Mouse (Mus musculus) left cerebral cortex, adult 8-10 months (tissue): Measurements from ENCODE around the gene Slc34a2. TPM values are rescaled to one million over a fixed set of nuclear protein-coding genes. Genes with fewer than 3 reads are reported as not detected.

ENCODE experiments used
- DNase-seq, 2 experiments: peaks; one replicate each; pipeline ENCODE4 v3.0.0; 2022; ENCODE audit warnings: low spot score in 2 of 2
- total RNA-seq, 4 experiments: library from RNA; stranded (reverse); gene quantifications; 2 replicates each; pipeline ENCODE4 v1.2.4; 2022

The Slc34a2 gene
- total RNA-seq, 4 experiments from 2014 or later = 0.11 TPM; not detected in 3

DNA sequence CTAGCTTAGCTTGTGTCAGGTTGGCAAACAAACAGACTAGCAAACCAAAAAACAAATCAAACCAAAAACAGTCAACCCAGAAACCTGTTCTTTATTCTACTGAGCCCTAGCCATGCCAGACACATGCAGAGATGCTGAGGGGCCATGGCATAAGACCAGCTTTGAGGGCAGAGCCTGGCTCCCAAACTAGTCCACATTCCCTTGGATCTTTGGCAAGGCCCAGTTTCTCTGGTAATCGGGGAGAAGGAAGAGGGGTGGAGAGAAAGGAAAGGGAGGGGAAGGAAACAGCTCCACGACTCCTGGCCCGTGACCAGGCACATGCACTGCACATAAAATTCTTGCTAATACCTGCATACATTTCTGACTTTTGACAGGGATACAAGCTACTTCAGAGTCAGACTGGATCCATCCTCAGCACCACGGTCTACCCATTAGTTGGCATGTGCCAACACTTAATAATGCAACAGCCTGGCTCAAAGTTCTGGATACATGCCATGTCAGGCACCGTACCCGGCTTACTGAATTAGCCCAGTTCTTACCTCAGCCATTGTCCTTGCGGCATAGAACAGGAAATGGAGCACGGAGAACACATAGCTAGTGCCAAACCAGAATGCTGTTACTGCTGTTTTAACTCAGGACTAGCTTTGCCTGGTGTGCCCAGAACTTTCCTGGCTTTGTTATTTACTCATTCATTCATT, 12.5 kb upstream of the Slc34a2 start:
- no peak for DNase-seq

DNA sequence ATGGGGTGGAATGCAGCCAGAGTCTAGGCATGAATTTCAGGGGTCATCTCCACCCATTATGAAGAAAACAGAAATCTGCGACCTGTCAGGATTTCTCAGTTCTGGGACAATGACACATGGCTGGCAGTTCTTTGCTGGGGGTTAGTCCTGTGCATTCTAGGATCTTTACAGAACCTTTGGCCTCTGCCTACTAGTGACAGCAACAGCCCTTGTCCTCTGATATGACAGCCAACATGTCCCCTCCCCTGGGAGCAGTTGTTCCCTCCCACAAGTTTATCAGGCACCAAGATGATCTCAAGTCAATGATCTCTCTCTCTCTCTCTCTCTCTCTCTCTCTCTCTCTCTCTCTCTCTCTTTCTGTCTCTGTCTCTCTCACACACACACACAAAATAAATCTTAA, 6.5 kb upstream of the Slc34a2 start:
- DNase-seq = no peak

GRCm38 (mm10) chr5:53042034-53042748, 4.3 kb downstream of the Slc34a2 start:
- DNase-seq = no peak

DNA sequence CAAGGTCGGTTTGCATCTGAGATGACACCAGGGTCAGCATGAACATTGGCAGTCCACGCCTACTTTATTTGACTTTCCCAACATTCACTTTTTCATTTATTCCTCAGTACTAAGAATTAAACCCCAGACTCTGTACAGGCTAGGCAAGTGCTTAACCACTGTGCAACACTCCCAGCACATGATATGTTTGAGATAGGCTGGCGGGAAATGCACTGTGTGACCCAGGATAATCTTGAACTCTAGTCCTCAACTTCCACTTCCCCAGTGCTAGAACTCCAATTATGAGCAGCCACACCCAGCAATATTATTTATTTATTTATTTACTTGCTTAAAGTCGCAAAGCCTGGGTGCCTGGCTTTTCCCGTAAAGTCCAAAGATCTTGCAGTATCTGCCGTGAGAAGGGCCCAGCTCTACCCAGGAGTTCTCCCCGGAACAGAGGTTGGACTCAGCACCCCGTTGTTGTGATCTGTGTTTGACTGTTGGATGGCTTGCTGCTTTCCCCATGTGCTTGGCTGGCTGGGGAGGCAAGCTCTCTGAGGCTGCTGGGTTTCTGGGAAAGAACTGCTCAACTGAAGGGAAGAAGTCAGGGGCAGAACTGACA, 5.0 kb downstream of the Slc34a2 start:
- no peak for DNase-seq

GRCm38 (mm10) chr5:53043716-53044115, 5.8 kb downstream of the Slc34a2 start:
- no peak for DNase-seq

DNA sequence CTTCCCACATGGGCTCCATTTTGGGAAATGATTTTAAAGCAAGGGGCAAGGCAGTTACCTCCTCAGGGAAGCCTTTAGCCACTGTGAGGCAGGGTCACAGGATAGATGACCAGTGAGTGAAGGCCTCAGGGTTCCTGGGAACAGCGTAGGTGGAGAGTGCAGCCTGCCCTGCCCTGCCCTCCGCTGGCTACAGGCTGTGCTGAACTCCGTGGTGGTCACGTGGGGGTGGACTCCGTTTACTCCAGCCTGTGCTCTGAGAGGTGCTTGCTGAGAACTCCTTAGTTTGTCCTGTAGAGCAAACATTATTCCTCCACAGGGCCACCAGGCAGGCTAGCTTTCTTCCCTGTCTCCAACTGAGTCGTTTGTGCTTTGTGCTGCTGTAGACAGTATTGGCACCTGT, 10.1 kb downstream of the Slc34a2 start:
- no peak for DNase-seq

DNA sequence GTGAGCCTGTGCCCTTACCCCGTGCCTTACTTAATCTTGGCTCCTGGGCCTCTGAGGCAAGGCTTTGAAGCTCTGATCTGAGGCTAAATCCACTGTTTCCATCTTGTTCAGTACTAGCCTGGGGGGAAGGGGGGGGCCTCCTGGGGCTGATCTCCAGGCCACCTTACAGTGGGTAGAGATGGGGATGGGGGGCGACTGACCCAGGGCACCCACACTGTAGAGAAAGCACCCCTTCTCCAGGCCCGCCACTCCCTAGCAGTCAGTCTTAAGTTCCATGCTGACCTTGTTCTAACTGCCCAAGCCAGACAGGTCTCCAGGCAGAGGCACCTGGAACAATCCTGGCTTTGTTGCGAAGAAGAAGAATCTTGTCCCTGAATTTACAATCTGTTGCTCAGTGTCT, 10.7 kb downstream of the Slc34a2 start:
- no peak for DNase-seq

DNA sequence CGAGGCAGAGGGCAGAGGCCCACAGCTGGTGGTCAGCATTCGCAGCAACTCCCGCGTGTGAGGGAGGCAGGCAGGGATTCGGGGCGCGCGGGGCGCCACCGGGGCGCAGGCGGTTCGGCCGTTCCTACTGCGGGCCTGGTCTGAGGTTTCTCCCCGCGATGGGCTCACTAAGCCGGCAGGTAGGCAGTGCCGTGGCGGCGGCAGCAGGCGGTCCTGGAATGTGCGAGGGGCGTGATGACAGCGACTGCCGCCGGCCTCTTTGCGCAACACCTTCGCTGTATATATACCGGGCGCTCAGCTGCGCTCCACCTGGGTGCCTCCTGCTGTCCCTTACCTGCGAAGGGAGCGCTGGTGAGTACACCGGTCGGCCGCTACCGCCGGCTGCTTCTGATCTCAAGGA, 11.2 kb downstream of the Slc34a2 start:
- DNase-seq = no peak

DNA sequence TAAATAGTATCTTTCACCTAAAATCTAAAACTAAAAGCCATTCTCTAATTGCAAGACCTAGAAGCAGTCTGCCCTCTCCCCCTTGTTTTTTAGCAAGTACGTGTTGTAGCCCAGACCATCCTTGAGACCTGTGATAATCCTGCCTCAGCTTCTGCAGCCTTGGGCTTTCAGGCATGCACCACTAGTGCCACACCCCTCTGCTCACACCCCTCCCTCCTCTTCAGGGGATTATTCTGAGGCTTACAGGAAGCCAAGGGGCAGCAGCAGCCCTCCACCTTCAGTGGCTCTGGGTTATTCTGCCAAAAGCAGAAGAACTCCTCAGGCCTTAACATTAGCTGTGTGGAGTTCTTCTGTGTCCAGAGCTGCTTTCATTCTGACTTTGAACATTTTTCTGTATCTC, 13.1 kb downstream of the Slc34a2 start:
- DNase-seq = no peak

DNA sequence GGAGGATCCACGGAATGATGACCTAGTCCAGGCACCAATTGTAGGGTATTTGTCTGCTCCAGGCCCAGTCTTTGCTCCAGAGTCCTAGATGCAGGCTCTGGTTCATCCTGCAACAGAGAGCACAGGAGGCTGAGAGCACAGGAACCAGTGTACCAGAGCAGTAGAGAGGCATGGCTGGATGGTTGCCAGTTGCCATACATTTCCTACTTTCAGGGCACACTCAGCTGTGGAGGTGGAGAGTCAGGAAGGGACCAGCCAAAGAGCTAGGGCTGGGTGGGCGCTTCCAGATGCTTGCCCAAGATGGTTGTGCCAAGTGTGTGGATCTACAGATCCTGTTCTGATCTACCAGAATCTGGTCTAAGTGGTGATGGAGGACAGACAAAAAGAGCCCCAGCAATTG, 15.4 kb downstream of the Slc34a2 start:
- no peak for DNase-seq

DNA sequence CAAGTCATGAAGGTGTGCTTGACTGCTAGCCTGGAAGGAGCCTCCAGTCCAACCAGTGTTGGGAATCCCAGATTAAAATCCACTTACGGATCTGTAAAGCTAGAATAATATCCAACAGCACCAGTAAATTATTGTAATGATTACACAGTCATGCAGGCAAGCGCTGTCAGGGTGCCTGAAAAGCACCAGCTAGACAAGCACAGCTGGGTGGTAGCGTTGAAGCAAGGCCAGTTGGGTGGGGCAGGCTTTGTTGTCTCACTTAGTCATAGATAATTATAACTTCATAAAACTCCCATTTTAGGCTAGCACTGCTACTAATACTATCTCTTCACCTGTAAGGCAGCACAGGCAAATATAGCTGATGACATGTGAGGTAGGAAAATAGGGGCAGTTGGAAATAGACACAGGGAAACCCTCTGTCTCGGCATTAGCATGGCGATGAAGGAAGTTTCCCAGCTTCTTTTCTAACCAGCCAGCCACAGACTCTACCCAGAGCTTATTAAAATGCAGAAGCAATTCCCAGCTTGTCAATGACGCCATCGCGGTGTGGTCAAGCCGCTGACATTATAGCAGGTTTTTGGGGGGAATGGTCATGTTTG, 23.8 kb downstream of the Slc34a2 start:
- no peak for DNase-seq

GRCm38 (mm10) chr5:53074553-53074952, 36.7 kb downstream of the Slc34a2 start:
- DNase-seq = no peak

- DNase-seq = no peak
These were observed 40.6 kb downstream of the Slc34a2 start for GRCm38 (mm10) chr5:53078453-53078852.

DNA sequence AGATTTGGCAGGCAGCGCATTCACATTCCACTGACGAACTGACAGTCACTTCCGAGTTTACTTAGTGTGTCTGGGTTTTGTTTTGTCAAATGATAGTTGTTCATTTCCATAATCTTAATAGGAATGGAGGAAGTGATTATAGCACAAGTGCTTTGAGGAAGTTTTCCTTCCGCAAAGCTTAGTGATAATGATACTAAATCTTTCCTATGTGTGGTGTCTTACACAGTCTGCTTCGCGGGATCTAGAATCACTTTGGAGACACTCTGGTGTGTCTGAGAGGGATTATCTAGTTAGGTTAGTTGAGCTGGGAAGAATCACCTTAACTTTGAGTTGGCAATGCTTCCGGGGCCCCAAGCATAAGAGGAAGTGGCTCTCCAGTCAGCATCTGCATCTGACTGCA, 49.6 kb downstream of the Slc34a2 start:
- DNase-seq = no peak

- DNase-seq = no peak
These were observed 53.5 kb downstream of the Slc34a2 start for GRCm38 (mm10) chr5:53091331-53091730.

DNA sequence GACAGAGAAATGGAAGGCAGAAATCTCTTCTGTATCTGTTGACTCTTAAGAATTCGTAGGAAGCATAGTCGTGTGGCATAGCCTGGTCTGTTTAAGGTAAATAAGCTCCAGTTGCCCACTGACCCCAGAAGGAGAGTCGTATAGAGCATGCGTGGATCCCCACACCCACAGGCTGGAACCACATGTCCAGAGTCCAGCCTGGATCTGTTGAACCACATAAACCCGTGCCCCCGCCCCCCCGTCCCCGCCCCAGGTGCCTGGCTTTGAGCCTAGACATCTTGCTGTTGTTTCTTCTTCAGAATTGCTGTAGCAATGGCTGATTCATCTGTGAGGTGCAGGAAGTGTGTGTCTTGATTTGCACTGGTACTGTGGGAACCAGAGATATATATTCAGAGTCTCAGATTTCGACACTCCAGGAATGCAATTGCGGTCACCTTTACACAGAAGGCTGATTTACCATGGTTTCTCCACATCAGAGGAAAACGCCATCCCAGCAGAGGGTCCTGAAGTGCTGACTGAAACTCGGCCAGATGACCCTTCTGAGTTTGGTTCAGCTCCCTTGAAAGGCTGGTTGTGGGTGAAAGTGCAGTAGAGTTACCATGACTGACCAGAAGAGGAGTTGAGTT, 64.1 kb downstream of the Slc34a2 start:
- no peak for DNase-seq

GRCm38 (mm10) chr5:53104177-53104855, 66.4 kb downstream of the Slc34a2 start:
- no peak for DNase-seq

DNA sequence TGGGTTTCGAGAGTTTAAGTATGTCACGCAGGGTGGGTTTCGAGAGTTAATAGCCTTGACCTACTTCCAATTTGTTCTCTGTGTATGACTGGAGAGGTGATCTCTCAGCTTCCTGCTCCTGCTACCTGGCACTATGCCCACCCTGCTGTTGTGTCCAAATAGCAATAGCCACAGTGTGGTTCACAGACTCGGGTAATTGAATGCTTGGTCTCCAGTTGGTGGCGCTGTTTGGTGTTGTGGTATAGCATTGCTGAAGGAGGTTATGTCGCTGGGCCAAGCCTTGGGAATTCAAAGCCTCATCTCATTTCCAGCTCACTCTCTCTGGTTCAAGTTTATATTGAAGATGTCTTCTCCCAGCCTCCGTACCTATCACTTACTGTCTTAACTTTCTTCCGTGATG, 67.8 kb downstream of the Slc34a2 start:
- peak in 1 of 2 experiments; percentile 12 for DNase-seq

- DNase-seq = no peak
These were observed 68.2 kb downstream of the Slc34a2 start for GRCm38 (mm10) chr5:53106125-53106524.

- DNase-seq = no peak
These were observed 68.8 kb downstream of the Slc34a2 start for GRCm38 (mm10) chr5:53106731-53107130.

DNA sequence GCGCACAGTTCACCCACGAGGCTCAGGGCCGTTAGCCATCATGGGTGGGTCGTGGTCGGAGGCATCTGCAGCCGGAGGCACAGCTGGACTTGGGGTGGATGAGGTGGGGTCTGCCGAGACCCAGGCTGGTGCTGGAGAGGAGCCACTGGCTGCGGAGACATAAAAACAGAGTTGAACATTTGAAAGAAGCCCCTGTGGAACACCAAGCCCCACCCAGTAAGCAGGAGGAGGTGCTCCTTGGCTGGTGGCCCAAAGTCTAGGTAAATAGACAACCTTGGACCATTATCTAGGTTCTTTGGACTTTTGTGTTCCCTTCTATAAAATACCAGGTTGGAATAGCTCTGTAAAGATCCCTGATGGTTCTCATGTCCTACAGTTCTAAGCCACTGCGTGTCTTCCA, 70.1 kb downstream of the Slc34a2 start:
- DNase-seq = no peak
